Mouse (Mus musculus) erythroblast, embryonic 14.5 days (primary cell): ENCODE results near the gene Dyx1c1.

Experiments
- GATA1 ChIP-seq: IDR thresholded peaks from 2 replicates; pipeline ENCODE4 v1.6.1; 2012; ENCODE audit warnings: low read length, inconsistent platforms, mixed read lengths
- TAL1 ChIP-seq: IDR thresholded peaks from 3 replicates; pipeline ENCODE4 v1.6.1; 2012; ENCODE audit warnings: low read length, inconsistent platforms, mixed read lengths

DNA sequence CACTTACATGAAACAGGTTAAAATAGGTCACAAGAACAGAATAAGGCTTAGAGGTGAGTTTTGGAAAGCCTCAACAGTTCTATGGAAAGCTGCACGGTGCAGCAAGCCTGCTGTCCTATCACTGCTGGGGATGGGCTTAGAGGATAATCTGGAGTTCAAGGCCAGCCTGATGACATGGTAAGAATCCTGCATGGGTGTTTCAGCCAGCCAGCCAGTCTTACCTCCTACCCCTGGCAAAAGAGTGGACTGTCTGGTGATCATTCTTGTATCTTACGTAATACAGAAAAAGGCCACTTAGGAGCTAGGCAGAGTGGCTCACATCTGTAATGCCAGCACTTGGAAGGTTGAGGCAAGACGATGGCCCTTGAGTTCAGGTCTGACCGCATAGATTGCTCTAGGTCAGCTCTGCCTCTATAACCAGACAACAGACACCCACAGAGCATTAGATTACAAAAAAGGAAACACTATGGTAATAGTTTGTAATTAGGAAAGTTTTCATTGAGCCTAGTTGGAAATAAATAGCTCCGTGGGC, 62.0 kb downstream of the Dyx1c1 start:
- no peak for TF ChIP-seq TAL1
- TF ChIP-seq GATA1, result no peak
